Mouse (Mus musculus) MEL (cell line): ENCODE data around the gene Tmem88. TPM values are rescaled to one million over a fixed set of nuclear protein-coding genes. Genes with fewer than 3 reads are reported as not detected.

Source experiments
- DNase-seq: peaks from one replicate; pipeline ENCODE4 v3.0.0; 2011; ENCODE audit warnings: low read depth, low spot score
- H3K27ac ChIP-seq: 2 replicates; pipeline ENCODE4 v1.5.1; 2012; ENCODE audit warnings: low read depth, mild to moderate bottlenecking, control low read depth, low read length, moderate library complexity; ENCODE audit not compliant: control insufficient read depth
- H3K27me3 ChIP-seq, 2 experiments: fragments of 150-350 bp in 1 of 2; sonication (generic) in 1 of 2; 2 replicates each; pipeline ENCODE4 v1.6.1; 2012; ENCODE audit warnings: low read length in 2 of 2, mild to moderate bottlenecking in 2 of 2, improper control_type of control experiment in 1 of 2, moderate library complexity in 1 of 2; ENCODE audit not compliant: insufficient read depth in 2 of 2, control insufficient read depth in 1 of 2
- H3K36me3 ChIP-seq, 2 experiments: 2 replicates each; pipeline ENCODE4 v1.6.1; 2012 to 2014; ENCODE audit warnings: low read length in 2 of 2, improper control_type of control experiment in 1 of 2, inconsistent platforms in 1 of 2, mild to moderate bottlenecking in 1 of 2; ENCODE audit not compliant: insufficient read depth in 2 of 2, control insufficient read depth in 1 of 2
- H3K4me1 ChIP-seq, 2 experiments: fragments of 150-350 bp in 1 of 2; sonication (generic) in 1 of 2; 2 replicates each; pipeline ENCODE4 v1.6.1; 2012; ENCODE audit warnings: low read length in 2 of 2, improper control_type of control experiment in 1 of 2, mild to moderate bottlenecking in 1 of 2; ENCODE audit not compliant: insufficient read depth in 2 of 2, control insufficient read depth in 1 of 2
- H3K4me3 ChIP-seq, 2 experiments: fragments of 150-350 bp in 1 of 2; sonication (generic) in 1 of 2; 2 replicates each; pipeline ENCODE4 v1.5.1; 2012; ENCODE audit warnings: low read depth in 2 of 2, low read length in 2 of 2, mild to moderate bottlenecking in 2 of 2, moderate library complexity in 2 of 2, control low read depth in 1 of 2, improper control_type of control experiment in 1 of 2; ENCODE audit not compliant: control insufficient read depth in 1 of 2, insufficient read depth in 1 of 2
- H3K79me2 ChIP-seq: 2 replicates; pipeline ENCODE4 v1.6.1; 2012; ENCODE audit warnings: mild to moderate bottlenecking, low read length, moderate library complexity; ENCODE audit not compliant: control insufficient read depth, poor library complexity, insufficient read depth
- H3K9ac ChIP-seq: 2 replicates; pipeline ENCODE4 v1.6.1; 2012; ENCODE audit warnings: low read depth, mild to moderate bottlenecking, control low read depth, low read length, moderate library complexity; ENCODE audit not compliant: control insufficient read depth, poor library complexity, severe bottlenecking
- H3K9me3 ChIP-seq: fragments of 150-350 bp; sonication (generic); replicated peaks from 2 replicates; pipeline ENCODE4 v1.6.1; 2012; ENCODE audit warnings: mild to moderate bottlenecking, low read length, improper control_type of control experiment, moderate library complexity; ENCODE audit not compliant: insufficient read depth
- CHD1 ChIP-seq: IDR thresholded peaks from 2 replicates; pipeline ENCODE4 v1.6.1; 2012; ENCODE audit warnings: low read depth, mild to moderate bottlenecking, inconsistent platforms, low read length, improper control_type of control experiment
- CHD2 ChIP-seq: IDR thresholded peaks from 2 replicates; pipeline ENCODE4 v1.6.1; 2011; ENCODE audit warnings: low read length, improper control_type of control experiment
- E2F4 ChIP-seq: IDR thresholded peaks from 2 replicates; pipeline ENCODE4 v1.6.1; 2011; ENCODE audit warnings: low read depth, low read length, improper control_type of control experiment, borderline replicate concordance
- ELF1 ChIP-seq: IDR thresholded peaks from 2 replicates; pipeline ENCODE4 v1.6.1; 2014; ENCODE audit warnings: low read depth, mild to moderate bottlenecking, inconsistent platforms, low read length, improper control_type of control experiment, moderate library complexity
- EP300 ChIP-seq, 2 experiments: IDR thresholded peaks; 2 replicates each; pipeline ENCODE4 v1.6.1; 2011; ENCODE audit warnings: improper control_type of control experiment in 2 of 2, low read length in 2 of 2, low read depth in 1 of 2, mild to moderate bottlenecking in 1 of 2
- MEF2A ChIP-seq: IDR thresholded peaks from 2 replicates; pipeline ENCODE4 v1.6.1; 2014; ENCODE audit warnings: low read depth, mild to moderate bottlenecking, inconsistent platforms, low read length, improper control_type of control experiment; ENCODE audit not compliant: poor library complexity, insufficient replicate concordance, severe bottlenecking; ENCODE audit errors: extremely low read depth
- MYC ChIP-seq: IDR thresholded peaks from 2 replicates; pipeline ENCODE4 v1.6.1; 2011; ENCODE audit warnings: low read depth, mild to moderate bottlenecking, low read length, improper control_type of control experiment, moderate library complexity
- POLR2A ChIP-seq, 2 experiments: IDR thresholded peaks; 2 replicates each; pipeline ENCODE4 v1.6.1; 2011 to 2012; ENCODE audit warnings: low read length in 2 of 2, mild to moderate bottlenecking in 2 of 2, control low read depth in 1 of 2, improper control_type of control experiment in 1 of 2, low read depth in 1 of 2, moderate library complexity in 1 of 2; ENCODE audit not compliant: control insufficient read depth in 1 of 2, insufficient read depth in 1 of 2, poor library complexity in 1 of 2
- POLR2AphosphoS2 ChIP-seq: IDR thresholded peaks from 2 replicates; pipeline ENCODE4 v1.6.1; 2011; ENCODE audit warnings: low read length, improper control_type of control experiment
- POLR2AphosphoS5 ChIP-seq: IDR thresholded peaks from 2 replicates; pipeline ENCODE4 v1.6.1; 2012; ENCODE audit warnings: low read depth, borderline replicate concordance, mild to moderate bottlenecking, inconsistent platforms, low read length, moderate library complexity, mixed read lengths
- RAD21 ChIP-seq: IDR thresholded peaks from 2 replicates; pipeline ENCODE4 v1.6.1; 2011; ENCODE audit warnings: mild to moderate bottlenecking, low read depth, low read length, improper control_type of control experiment
- SIN3A ChIP-seq: IDR thresholded peaks from 2 replicates; pipeline ENCODE4 v1.6.1; 2012; ENCODE audit warnings: low read length, improper control_type of control experiment, inconsistent platforms
- SMC3 ChIP-seq: IDR thresholded peaks from 2 replicates; pipeline ENCODE4 v1.6.1; 2011; ENCODE audit warnings: low read depth, low read length, improper control_type of control experiment
- TAL1 ChIP-seq: IDR thresholded peaks from 2 replicates; pipeline ENCODE4 v1.6.1; 2012; ENCODE audit warnings: mild to moderate bottlenecking, inconsistent platforms, low read length, moderate library complexity, mixed read lengths
- UBTF ChIP-seq: IDR thresholded peaks from 2 replicates; pipeline ENCODE4 v1.6.1; 2012; ENCODE audit warnings: low read depth, mild to moderate bottlenecking, inconsistent platforms, low read length, improper control_type of control experiment, moderate library complexity, borderline replicate concordance; ENCODE audit not compliant: insufficient read depth
- ZC3H11A ChIP-seq: IDR thresholded peaks from 2 replicates; pipeline ENCODE4 v1.6.1; 2012; ENCODE audit warnings: low read depth, mild to moderate bottlenecking, inconsistent platforms, low read length, improper control_type of control experiment
- ZKSCAN1 ChIP-seq: IDR thresholded peaks from 2 replicates; pipeline ENCODE4 v1.6.1; 2012; ENCODE audit warnings: low read depth, mild to moderate bottlenecking, inconsistent platforms, low read length, improper control_type of control experiment, moderate library complexity
- ZNF384 ChIP-seq: IDR thresholded peaks from 2 replicates; pipeline ENCODE4 v1.6.1; 2012; ENCODE audit warnings: low read depth, mild to moderate bottlenecking, inconsistent platforms, low read length, improper control_type of control experiment
- polyA plus RNA-seq, 2 experiments: library from polyadenylated mRNA; stranded (reverse) in 1 of 2; unstranded in 1 of 2; fragments of >175 nt in 1 of 2; fragments of >200 nt in 1 of 2; gene quantifications; 2 replicates each; pipeline versions ENCODE4 v1.2.1 to v1.2.4; 2012; ENCODE audit warnings: low replicate concordance in 2 of 2, low read depth in 1 of 2; ENCODE audit not compliant: insufficient read length in 2 of 2, insufficient read depth in 1 of 2, missing spikeins in 1 of 2
- total RNA-seq: library from RNA; depleted of rRNA; stranded (reverse); fragments of 300-350 nt; gene quantifications from 2 replicates; pipeline ENCODE4 v1.2.3, GENCODE M21; 2012

Gene Tmem88
- total and polyA plus RNA-seq, 3 experiments, result 0.39 to 0.45 TPM; not detected in 1

DNA sequence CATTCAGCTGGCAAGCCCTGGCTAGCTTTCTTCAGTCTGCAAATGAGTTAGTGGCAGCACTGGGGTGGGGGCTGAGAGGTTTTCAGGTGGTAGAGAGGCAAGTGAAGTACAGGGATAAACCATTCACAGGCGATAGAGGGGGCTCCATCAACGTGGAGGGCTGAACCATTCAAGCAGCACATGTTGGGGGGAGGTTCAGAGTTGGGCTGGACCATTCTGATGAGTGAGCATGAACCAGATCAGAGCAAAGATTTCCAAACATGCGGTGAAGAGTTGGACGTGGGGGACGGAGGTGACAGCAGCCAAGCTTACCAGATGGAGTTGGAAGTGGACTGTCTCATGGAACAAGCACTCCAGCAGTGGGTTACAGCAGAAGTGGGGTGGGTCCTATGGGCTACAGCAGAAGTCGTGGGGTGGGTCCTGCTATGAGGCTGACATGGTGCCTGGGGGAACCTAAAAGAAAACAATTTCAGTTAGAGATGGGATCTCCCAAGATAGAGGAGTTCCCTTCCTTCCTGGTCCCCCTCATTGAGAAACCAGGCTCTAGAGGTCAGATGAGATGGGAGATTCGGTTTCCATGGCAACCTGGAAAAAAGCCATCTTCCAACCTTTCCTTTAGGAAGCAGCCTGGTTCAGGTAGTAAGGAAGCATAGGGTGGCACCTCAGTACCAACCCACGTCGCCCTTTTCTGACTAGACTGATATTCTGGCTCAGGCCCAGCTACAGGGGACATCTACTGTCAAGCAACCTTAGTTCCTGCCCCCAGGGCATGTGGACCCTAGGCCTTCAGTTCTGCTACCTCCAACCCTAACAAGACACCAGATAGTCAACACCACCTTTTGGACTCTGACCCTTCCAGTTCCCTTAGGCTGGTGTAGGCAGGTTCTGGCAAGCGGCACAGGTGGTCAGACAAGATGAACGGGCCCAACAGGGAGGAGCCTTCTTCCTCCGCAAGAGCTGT is 15.5 kb upstream of the Tmem88 start, which contains the start of gene Kdm6b (continued):
- no peak for TF ChIP-seq MEF2A
- TF ChIP-seq ELF1, result no peak; the same call in 1 of the 2 replicates
- peak; percentile 87 for TF ChIP-seq MYC
- no peak for TF ChIP-seq ZC3H11A
- peak; percentile 99 for TF ChIP-seq CHD1

DNA sequence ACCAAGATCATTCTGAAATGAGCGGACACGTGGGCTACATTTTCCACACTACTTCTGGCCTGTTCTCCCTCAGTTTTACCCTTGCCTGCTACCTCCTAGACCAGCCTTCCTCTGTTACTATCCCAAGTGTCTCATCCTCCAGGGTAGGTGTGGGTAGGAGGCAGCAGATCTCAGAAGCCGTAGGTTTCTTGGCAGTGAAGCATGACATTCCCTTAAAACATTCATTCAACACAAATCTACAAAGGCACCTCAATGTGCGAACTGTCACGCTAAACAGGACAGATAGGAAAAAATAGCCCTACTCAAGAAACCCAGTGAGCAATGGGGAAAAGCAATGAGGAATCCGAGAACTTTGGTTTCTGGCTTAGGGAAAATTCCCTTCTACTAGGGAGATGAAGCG is 14.5 kb upstream of the Tmem88 start:
- peak overlapping the region in 1 of 2 experiments; percentile 79; a peak in 3 of 4 replicates for H3K4me3 ChIP-seq
- TF ChIP-seq TAL1 (no peak), SMC3 (no peak), SIN3A (no peak), ZNF384 (no peak), ELF1 (no peak), E2F4 (no peak), POLR2AphosphoS5 (no peak), POLR2A (IDR thresholded peaks at IDR 0.05; ENCODE audit: control insufficient read depth in 1 of 2, insufficient read depth in 1 of 2, low read depth in 1 of 2, low read length in 2 of 2, poor library complexity in 1 of 2) (no peak), ZKSCAN1 (no peak), RAD21 (no peak), EP300 (IDR thresholded peaks at IDR 0.05; ENCODE audit: low read depth in 1 of 2, low read length in 2 of 2) (no peak), POLR2AphosphoS2 (no peak), CHD2 (no peak), UBTF (no peak)
- TF ChIP-seq, all 39 proteins: peak for 0
- Histone ChIP-seq H3K36me3 (peaks cover 0 to 29% of the 10 kb centered on the region in 2 experiments; a peak in 3 of 4 replicates), H3K4me1 (peaks cover 17 to 45% of the 10 kb centered on the region in 2 experiments), H3K9me3 (no peaks in the 10 kb centered on the region), H3K27ac (peak overlapping the region; percentile 91), H3K9ac (peak overlapping the region; percentile 87), H3K27me3 (no peaks in the 10 kb centered on the region), H3K79me2 (peaks cover 63% of the 10 kb centered on the region)
- DNase-seq, result no peak
